Mouse (Mus musculus) liver, embryonic 11.5 days (tissue): Measurements from ENCODE around the gene Tmem52. TPM values are rescaled to one million over a fixed set of nuclear protein-coding genes. Genes with fewer than 3 reads are reported as not detected.
A peak's percentile ranks its signal among the peaks of the same experiment; 100 is the strongest.

Source experiments
- ATAC-seq: fragments of 200-750 bp; cut with Nextera tagmentation; replicated peaks from 2 replicates; pipeline ENCODE4 v1.8.0; 2017; ENCODE audit warnings: moderate number of reproducible peaks, mild to moderate bottlenecking, moderate TSS enrichment, moderate library complexity; ENCODE audit not compliant: low FRiP score
- DNase-seq: peaks from one replicate; pipeline ENCODE4 v3.0.0-alpha.2; 2017; ENCODE audit warnings: low spot score
- H3K27ac ChIP-seq: fragments of 300-500 bp; sonication (generic); 2 replicates; pipeline ENCODE4 v1.5.1; 2014; ENCODE audit warnings: mild to moderate bottlenecking, low read depth, low read length, control low read depth
- H3K27me3 ChIP-seq: fragments of 300-500 bp; sonication (generic); replicated peaks from 2 replicates; pipeline ENCODE4 v1.6.1; 2014; ENCODE audit warnings: low read length, mixed read lengths; ENCODE audit not compliant: control insufficient read depth, insufficient read depth
- H3K36me3 ChIP-seq: fragments of 300-500 bp; sonication (generic); 2 replicates; pipeline ENCODE4 v1.6.1; 2014; ENCODE audit warnings: mild to moderate bottlenecking, low read length, moderate library complexity, mixed read lengths; ENCODE audit not compliant: control insufficient read depth, insufficient read depth
- H3K4me1 ChIP-seq: fragments of 300-500 bp; sonication (generic); replicated peaks from 2 replicates; pipeline ENCODE4 v1.6.1; 2014; ENCODE audit warnings: low read length, mixed read lengths; ENCODE audit not compliant: control insufficient read depth, insufficient read depth
- H3K4me2 ChIP-seq: fragments of 300-500 bp; sonication (generic); 2 replicates; pipeline ENCODE4 v1.6.1; 2014; ENCODE audit warnings: mild to moderate bottlenecking, control low read depth, moderate library complexity
- H3K4me3 ChIP-seq: fragments of 300-500 bp; sonication (generic); 2 replicates; pipeline ENCODE4 v1.5.1; 2014; ENCODE audit warnings: low read depth, low read length, control low read depth
- H3K9ac ChIP-seq: fragments of 300-500 bp; sonication (generic); 2 replicates; pipeline ENCODE4 v1.6.1; 2014; ENCODE audit warnings: low read depth, low read length, control low read depth
- H3K9me3 ChIP-seq: fragments of 300-500 bp; sonication (generic); 2 replicates; pipeline ENCODE4 v1.6.1; 2016; ENCODE audit warnings: low read length, inconsistent platforms, mixed read lengths; ENCODE audit not compliant: control insufficient read depth
- WGBS: fragments of 180-500 bp; shearing (Covaris S2); extraction: QIAGEN DNeasy Blood & Tissue Kit; methylation state at CpG from one replicate; pipeline ENCODE4 v1.1.7; 2014; 5-methylcytosine and 5-hydroxymethylcytosine counted together
- polyA plus RNA-seq: library from polyadenylated mRNA; unstranded; fragments of >200 nt; fragmentation: Nextera tagmentation; extraction: Ambion mirVana; gene quantifications from 2 replicates; pipeline ENCODE4 v1.2.1, GENCODE M21; 2014

The Tmem52 gene
- polyA plus RNA-seq, 1 experiment from 2014 or later = not detected

- H3K9me3 ChIP-seq = no peaks in the 10 kb centered on the region
- H3K27me3 ChIP-seq = no peaks in the 10 kb centered on the region
- peak overlapping the region; percentile 85 for H3K27ac ChIP-seq
- no peaks in the 10 kb centered on the region for H3K36me3 ChIP-seq
- peak overlapping the region; percentile 95 for H3K9ac ChIP-seq
- ATAC-seq = peak; percentile 36; the same call in 1 of the 2 replicates
- H3K4me2 ChIP-seq = peak overlapping the region; percentile 78
- peak; percentile 75 for DNase-seq
- under 1% methylated on average over 53 of the region's 54 CpGs for WGBS
- peaks cover 59% of the 10 kb centered on the region for H3K4me1 ChIP-seq
- peak overlapping the region; percentile 93 for H3K4me3 ChIP-seq
Measured at GRCm38 (mm10) chr4:155491529-155492130, 22.7 kb downstream of the Tmem52 start.

GRCm38 (mm10) chr4:155492131-155492633, 23.3 kb downstream of the Tmem52 start:
- peaks cover 59% of the 10 kb centered on the region for H3K4me1 ChIP-seq

GRCm38 (mm10) chr4:155494891-155495290, 26.0 kb downstream of the Tmem52 start:
- Histone ChIP-seq H3K27me3 (no peaks in the 10 kb centered on the region), H3K27ac (no peak overlapping the region), H3K36me3 (no peaks in the 10 kb centered on the region), H3K4me1 (peaks cover 33% of the 10 kb centered on the region), H3K9me3 (no peaks in the 10 kb centered on the region), H3K4me3 (no peak overlapping the region), H3K9ac (no peak overlapping the region), H3K4me2 (no peak overlapping the region)
- no peak for DNase-seq
- no peak for ATAC-seq
- WGBS = 59% methylated on average over 4 of the region's 4 CpGs

More at GRCm38 (mm10) chr4:155492131-155492633, 23.3 kb downstream of the Tmem52 start:
- H3K4me2 ChIP-seq = peak overlapping the region; percentile 78
- ATAC-seq = 0 out of 2 replicates have a peak, but pooled peaks have one; percentile 30
- no peak for DNase-seq
- peak overlapping the region; percentile 95 for H3K9ac ChIP-seq
- no peaks in the 10 kb centered on the region for H3K36me3 ChIP-seq
- no peaks in the 10 kb centered on the region for H3K27me3 ChIP-seq
- WGBS = under 1% methylated on average over 49 of the region's 51 CpGs
- peak overlapping the region; percentile 85 for H3K27ac ChIP-seq
- no peaks in the 10 kb centered on the region for H3K9me3 ChIP-seq
- H3K4me3 ChIP-seq = peak overlapping the region; percentile 93

GRCm38 (mm10) chr4:155497963-155498362, 29.0 kb downstream of the Tmem52 start:
- ATAC-seq = no peak
- Histone ChIP-seq H3K4me1 (peaks cover 27% of the 10 kb centered on the region), H3K4me2 (no peak overlapping the region), H3K27ac (no peak overlapping the region), H3K4me3 (no peak overlapping the region), H3K27me3 (no peaks in the 10 kb centered on the region), H3K36me3 (no peaks in the 10 kb centered on the region), H3K9ac (no peak overlapping the region), H3K9me3 (no peaks in the 10 kb centered on the region)
- DNase-seq = no peak
- 68% methylated on average over 3 of the region's 3 CpGs for WGBS

GRCm38 (mm10) chr4:155501126-155501525, 32.2 kb downstream of the Tmem52 start:
- Histone ChIP-seq H3K4me1 (peaks cover 29% of the 10 kb centered on the region), H3K27me3 (no peaks in the 10 kb centered on the region), H3K36me3 (no peaks in the 10 kb centered on the region), H3K4me2 (no peak overlapping the region), H3K27ac (no peak overlapping the region), H3K4me3 (no peak overlapping the region), H3K9me3 (no peaks in the 10 kb centered on the region), H3K9ac (no peak overlapping the region)
- WGBS = 67% methylated on average over 2 of the region's 2 CpGs
- no peak for DNase-seq
- ATAC-seq = no peak

- ATAC-seq = no peak
Measured at GRCm38 (mm10) chr4:155505067-155505466, 36.2 kb downstream of the Tmem52 start.

GRCm38 (mm10) chr4:155505671-155506295, 36.9 kb downstream of the Tmem52 start:
- no peak overlapping the region for H3K9ac ChIP-seq
- WGBS = 80% methylated on average over 5 of the region's 5 CpGs
- no peaks in the 10 kb centered on the region for H3K27me3 ChIP-seq
- H3K27ac ChIP-seq = no peak overlapping the region
- H3K4me3 ChIP-seq = no peak overlapping the region
- no peak for DNase-seq
- H3K4me2 ChIP-seq = no peak overlapping the region
- ATAC-seq = no peak
- H3K4me1 ChIP-seq = peaks cover 31% of the 10 kb centered on the region
- H3K36me3 ChIP-seq = no peaks in the 10 kb centered on the region
- H3K9me3 ChIP-seq = no peaks in the 10 kb centered on the region

More at GRCm38 (mm10) chr4:155505067-155505466, 36.2 kb downstream of the Tmem52 start:
- Histone ChIP-seq H3K9me3 (no peaks in the 10 kb centered on the region), H3K4me2 (peak overlapping the region; percentile 22), H3K36me3 (no peaks in the 10 kb centered on the region), H3K27me3 (no peaks in the 10 kb centered on the region), H3K4me3 (no peak overlapping the region), H3K27ac (no peak overlapping the region), H3K9ac (no peak overlapping the region), H3K4me1 (peaks cover 31% of the 10 kb centered on the region)
- WGBS = 48% methylated on average over 8 of the region's 8 CpGs
- no peak for DNase-seq

GRCm38 (mm10) chr4:155508614-155509013, 39.7 kb downstream of the Tmem52 start:
- Histone ChIP-seq H3K27me3 (no peaks in the 10 kb centered on the region), H3K4me1 (peaks cover 19% of the 10 kb centered on the region), H3K4me2 (no peak overlapping the region), H3K27ac (no peak overlapping the region), H3K9ac (no peak overlapping the region), H3K4me3 (no peak overlapping the region), H3K9me3 (no peaks in the 10 kb centered on the region), H3K36me3 (no peaks in the 10 kb centered on the region)
- no peak for DNase-seq
- ATAC-seq = no peak
- 84% methylated on average over 4 of the region's 4 CpGs for WGBS
